Mouse (Mus musculus) olfactory bulb, adult 2 months (tissue): ENCODE results near the gene M1ap. TPM values are rescaled to one million over a fixed set of nuclear protein-coding genes. Genes with fewer than 3 reads are reported as not detected.

Experiments used
- H3K27ac ChIP-seq: fragments of 200-500 bp; 2 replicates; pipeline ENCODE4 v1.5.1; 2012; ENCODE audit warnings: low read depth, low read length; ENCODE audit not compliant: insufficient read depth
- H3K4me1 ChIP-seq: fragments of 200-500 bp; 2 replicates; pipeline ENCODE4 v1.6.1; 2012; ENCODE audit warnings: low read length; ENCODE audit not compliant: control insufficient read depth, insufficient read depth
- H3K4me3 ChIP-seq: fragments of 200-500 bp; 2 replicates; pipeline ENCODE4 v1.5.1; 2012; ENCODE audit warnings: mild to moderate bottlenecking, low read depth, low read length, moderate library complexity; ENCODE audit not compliant: insufficient read depth
- CTCF ChIP-seq: fragments of 200-500 bp; IDR thresholded peaks from 2 replicates; pipeline ENCODE4 v1.5.1; 2012; ENCODE audit warnings: low read depth, mild to moderate bottlenecking, low read length, moderate library complexity; ENCODE audit not compliant: insufficient read depth
- POLR2A ChIP-seq: fragments of 200-500 bp; IDR thresholded peaks from 2 replicates; pipeline ENCODE4 v1.6.1; 2012; ENCODE audit warnings: mild to moderate bottlenecking, low read depth, low read length, moderate library complexity; ENCODE audit not compliant: insufficient read depth
- WGBS: fragments of 180-500 bp; shearing (Covaris S2); methylation state at CpG from one replicate; pipeline ENCODE4 v1.1.7; 2018; 5-methylcytosine and 5-hydroxymethylcytosine counted together
- polyA plus RNA-seq: library from polyadenylated mRNA; stranded (reverse); fragments of >200 nt; gene quantifications from 2 replicates; pipeline ENCODE4 v1.2.4, GENCODE M21; 2012; ENCODE audit warnings: low replicate concordance; ENCODE audit not compliant: missing spikeins, insufficient read depth, insufficient read length

The M1ap gene
- polyA plus RNA-seq, 1 experiment: not detected

DNA sequence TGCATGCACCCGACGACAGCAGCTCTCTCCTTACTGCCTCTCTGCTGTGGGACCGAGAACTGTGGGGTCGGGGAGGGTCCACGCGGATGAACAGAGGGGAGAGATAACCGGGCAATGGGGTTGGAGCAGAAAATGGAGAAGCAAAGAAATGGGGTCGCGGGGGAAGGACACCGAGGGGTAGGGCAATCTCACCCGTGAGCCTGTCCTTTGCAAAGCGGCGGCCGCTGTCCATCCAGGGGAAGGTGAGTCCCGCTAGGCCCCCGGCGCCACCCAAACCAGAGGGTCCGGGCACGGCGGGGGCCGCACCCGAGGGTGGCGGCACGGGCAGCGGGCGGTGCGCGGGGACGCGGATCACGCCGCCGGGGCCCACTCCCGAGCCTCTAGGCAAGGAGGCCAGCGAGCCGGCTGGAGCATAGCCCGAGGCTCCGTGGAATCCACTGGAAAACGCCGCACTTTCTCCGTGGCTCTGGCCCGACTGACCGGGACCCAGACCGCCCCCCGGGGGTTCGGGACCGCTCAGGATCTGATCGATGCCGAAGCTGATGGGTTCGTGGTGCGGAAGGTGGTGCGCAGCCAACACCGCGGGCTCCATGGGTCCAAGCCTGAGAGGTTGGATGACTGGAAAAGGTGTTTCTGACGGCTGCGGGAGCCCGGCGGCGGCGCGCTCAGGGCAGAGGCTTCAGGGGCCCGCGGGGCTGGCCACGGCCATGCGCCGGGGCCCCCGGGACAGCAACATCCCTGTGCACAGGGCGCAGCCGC lies 123.0 kb downstream of the M1ap start:
- whole genome bisulfite sequencing: 2% methylated on average over 69 of the region's 69 CpGs
- H3K4me3 ChIP-seq: no peak overlapping the region
- TF ChIP-seq CTCF (no peak), POLR2A (no peak)
- no peak overlapping the region for H3K27ac ChIP-seq
- peaks cover 8% of the 10 kb centered on the region for H3K4me1 ChIP-seq

- peaks cover 8% of the 10 kb centered on the region for H3K4me1 ChIP-seq
- 1% methylated on average over 10 of the region's 10 CpGs for WGBS
- no peak within 1 kb of the TSS for H3K27ac ChIP-seq
- H3K4me3 ChIP-seq: no peak within 1 kb of the TSS
- no peak for TF ChIP-seq POLR2A
Measured at GRCm38 (mm10) chr6:83070247-83070310, 123.4 kb downstream of the M1ap start, which contains the start of gene Tlx2. TSS of gene Tlx2 (minus strand) at chr6:83070293.

- TF ChIP-seq POLR2A (no peak), CTCF (no peak)
- Histone ChIP-seq H3K4me1 (peaks cover 8% of the 10 kb centered on the region), H3K27ac (no peak overlapping the region), H3K4me3 (no peak overlapping the region)
- WGBS: 1% methylated on average over 57 of the region's 58 CpGs
Measured at GRCm38 (mm10) chr6:83070311-83071219, 123.9 kb downstream of the M1ap start.

- H3K27ac ChIP-seq: no peak overlapping the region
- under 1% methylated on average over 24 of the region's 24 CpGs for WGBS
- H3K4me1 ChIP-seq: peaks cover 8% of the 10 kb centered on the region
- TF ChIP-seq CTCF (no peak), POLR2A (no peak)
- H3K4me3 ChIP-seq: no peak overlapping the region
Measured at GRCm38 (mm10) chr6:83071220-83071619, 124.5 kb downstream of the M1ap start.

DNA sequence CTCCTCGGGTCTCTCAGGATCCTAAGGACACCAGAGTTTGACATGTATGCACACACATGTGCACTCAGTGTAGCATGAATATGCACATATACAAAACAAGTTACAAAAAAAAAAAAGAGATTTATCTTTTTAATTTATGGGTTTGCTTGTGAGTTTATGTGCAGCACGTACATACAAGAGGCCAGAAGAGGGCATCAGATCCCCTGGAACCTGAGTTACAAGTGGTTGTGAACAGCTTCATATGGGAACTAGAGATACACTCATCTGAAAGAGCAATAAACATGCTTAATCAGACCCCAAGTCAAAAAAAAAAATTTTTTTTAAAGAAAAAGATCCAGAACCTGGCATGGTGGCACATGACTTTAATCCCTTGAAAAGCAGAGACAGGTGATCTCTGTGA lies 128.3 kb downstream of the M1ap start:
- no peak overlapping the region for H3K4me3 ChIP-seq
- peaks cover 14% of the 10 kb centered on the region for H3K4me1 ChIP-seq
- 10% methylated on average over 2 of the region's 2 CpGs for WGBS
- no peak overlapping the region for H3K27ac ChIP-seq
- TF ChIP-seq CTCF: no peak
- TF ChIP-seq POLR2A: no peak

DNA sequence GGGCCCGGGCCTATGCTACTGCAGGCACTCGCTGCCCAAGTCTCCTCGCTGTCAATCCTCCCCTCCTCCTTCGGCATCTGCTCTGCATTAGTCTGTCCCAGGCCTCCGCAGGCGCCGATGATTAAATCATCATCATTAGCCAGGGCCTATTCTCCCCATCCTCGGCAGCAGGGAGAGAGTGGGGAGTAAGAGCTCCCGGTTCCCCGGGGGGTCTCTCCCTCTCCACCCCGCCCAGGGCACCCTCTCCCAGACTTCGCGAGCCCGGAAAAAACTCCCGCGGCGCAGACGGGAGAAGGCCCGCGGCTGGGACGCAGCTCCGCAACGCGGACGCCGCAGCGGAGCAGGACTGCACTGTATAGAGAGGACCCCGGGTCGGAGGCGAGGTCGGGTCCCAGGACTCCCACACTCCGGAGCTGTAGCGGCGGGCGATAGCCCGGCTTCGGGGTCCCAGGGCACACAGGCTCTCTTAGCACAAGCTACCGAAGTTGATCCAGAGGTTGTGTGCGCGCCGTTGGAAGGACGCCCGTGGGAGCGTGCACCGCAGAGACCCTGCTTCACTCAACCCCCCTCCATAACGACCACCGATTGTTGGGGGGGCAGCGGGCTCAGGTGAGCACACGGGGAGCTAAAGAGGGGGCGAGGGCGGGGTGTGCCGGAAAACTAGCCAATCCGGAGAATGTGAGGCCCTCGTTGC lies 131.1 kb downstream of the M1ap start, which contains the start of gene Pcgf1:
Gene Pcgf1, plus strand, starts transcription at position 240 of the 694 bp plus-strand sequence.
- H3K4me1 ChIP-seq: peaks cover 12% of the 10 kb centered on the region
- peak within 1 kb of the TSS; percentile 98 for H3K27ac ChIP-seq
- peak within 1 kb of the TSS; percentile 71 for H3K4me3 ChIP-seq
- TF ChIP-seq CTCF (no peak), POLR2A (no peak; the same call in 1 of the 2 replicates)
- WGBS: under 1% methylated on average over 54 of the region's 54 CpGs

- peak overlapping the region; percentile 71 for H3K4me3 ChIP-seq
- TF ChIP-seq CTCF: peak; percentile 53; the same call in 1 of the 2 replicates
- TF ChIP-seq POLR2A: peak; percentile 49; the same call in 1 of the 2 replicates
- WGBS: 1% methylated on average over 46 of the region's 46 CpGs
- peak overlapping the region; percentile 98 for H3K27ac ChIP-seq
- H3K4me1 ChIP-seq: peaks cover 12% of the 10 kb centered on the region
Measured at GRCm38 (mm10) chr6:83078324-83078858, 131.7 kb downstream of the M1ap start.

Other genes with a start within 250 kb of the M1ap start
- not detected in 2 replicates for gene Pole4, start 241.5 kb upstream of the M1ap start, polyA plus RNA-seq
- gene Hk2, start 172.4 kb upstream of the M1ap start, polyA plus RNA-seq: not detected in 2 replicates
- not detected in 2 replicates for gene Sema4f, start 7.1 kb upstream of the M1ap start, polyA plus RNA-seq
- gene Dok1, start 86.6 kb downstream of the M1ap start, polyA plus RNA-seq: not detected in 2 replicates
- not detected in 2 replicates for gene Loxl3, start 87.3 kb downstream of the M1ap start, polyA plus RNA-seq
- not detected in 2 replicates for gene Aup1, start 107.6 kb downstream of the M1ap start, polyA plus RNA-seq
- not detected in 2 replicates for gene Htra2, start 108.4 kb downstream of the M1ap start, polyA plus RNA-seq
- gene Dqx1, start 110.9 kb downstream of the M1ap start, polyA plus RNA-seq: not detected in 2 replicates
- gene Tlx2, start 123.4 kb downstream of the M1ap start, polyA plus RNA-seq: not detected in 2 replicates
- not detected in 2 replicates for gene Pcgf1, start 131.0 kb downstream of the M1ap start, polyA plus RNA-seq
- not detected in 2 replicates for gene Lbx2, start 139.5 kb downstream of the M1ap start, polyA plus RNA-seq
- gene Ccdc142, start 154.7 kb downstream of the M1ap start, polyA plus RNA-seq: not detected in 2 replicates
- gene Gm42688, start 154.7 kb downstream of the M1ap start, polyA plus RNA-seq: not detected in 2 replicates
- not detected in 2 replicates for gene Mrpl53, start 162.1 kb downstream of the M1ap start, polyA plus RNA-seq
- gene Mogs, start 168.6 kb downstream of the M1ap start, polyA plus RNA-seq: not detected in 2 replicates
- gene Wbp1, start 174.7 kb downstream of the M1ap start, polyA plus RNA-seq: not detected in 2 replicates
- not detected in 2 replicates for gene Ino80b, start 178.5 kb downstream of the M1ap start, polyA plus RNA-seq
- not detected in 2 replicates for gene Rtkn, start 188.6 kb downstream of the M1ap start, polyA plus RNA-seq
- gene Wdr54, start 209.5 kb downstream of the M1ap start, polyA plus RNA-seq: not detected in 2 replicates
- not detected in 2 replicates for gene 1700003E16Rik, start 209.5 kb downstream of the M1ap start, polyA plus RNA-seq
- gene Dctn1, start 219.0 kb downstream of the M1ap start, polyA plus RNA-seq: 187 TPM in 1 of 2 replicates, not detected in the other